Mouse (Mus musculus) liver, postnatal 0 days (tissue): Measurements from ENCODE around the gene Hoxc12. TPM values are rescaled to one million over a fixed set of nuclear protein-coding genes. Genes with fewer than 3 reads are reported as not detected.

Experiments used
- ATAC-seq: fragments of 200-750 bp; cut with Nextera tagmentation; 2 replicates; pipeline ENCODE4 v1.8.0; 2017; ENCODE audit warnings: mild to moderate bottlenecking, moderate library complexity
- DNase-seq: peaks from one replicate; pipeline ENCODE4 v3.0.0-alpha.2; 2016
- H3K27ac ChIP-seq: fragments of 300-500 bp; sonication (generic); 2 replicates; pipeline ENCODE4 v1.5.1; 2014; ENCODE audit warnings: antibody characterized with exemption, moderate library complexity, mild to moderate bottlenecking, low read depth
- H3K27me3 ChIP-seq: fragments of 300-500 bp; sonication (generic); 2 replicates; pipeline ENCODE4 v1.6.1; 2014; ENCODE audit warnings: low read length, control low read depth, mixed read lengths; ENCODE audit not compliant: insufficient read depth
- H3K36me3 ChIP-seq: fragments of 300-500 bp; sonication (generic); replicated peaks from 2 replicates; pipeline ENCODE4 v1.6.1; 2014; ENCODE audit warnings: mild to moderate bottlenecking, control low read depth, low read length, moderate library complexity, mixed read lengths; ENCODE audit not compliant: insufficient read depth
- H3K4me1 ChIP-seq: fragments of 300-500 bp; sonication (generic); 2 replicates; pipeline ENCODE4 v1.6.1; 2014; ENCODE audit warnings: antibody characterized with exemption, mild to moderate bottlenecking, control low read depth; ENCODE audit not compliant: insufficient read depth
- H3K4me2 ChIP-seq: fragments of 300-500 bp; sonication (generic); 2 replicates; pipeline ENCODE4 v1.6.1; 2014; ENCODE audit warnings: low read depth, mild to moderate bottlenecking, low read length, moderate library complexity, mixed read lengths
- H3K4me3 ChIP-seq: fragments of 300-500 bp; sonication (generic); 2 replicates; pipeline ENCODE4 v1.5.1; 2014; ENCODE audit warnings: low read depth, low read length
- H3K9ac ChIP-seq: fragments of 300-500 bp; sonication (generic); replicated peaks from 2 replicates; pipeline ENCODE4 v1.6.1; 2014; ENCODE audit warnings: mild to moderate bottlenecking, moderate library complexity
- H3K9me3 ChIP-seq: fragments of 300-500 bp; sonication (generic); 2 replicates; pipeline ENCODE4 v1.6.1; 2016; ENCODE audit warnings: mild to moderate bottlenecking, control low read depth, low read length, mixed read lengths
- CTCF ChIP-seq: sonication (generic); IDR thresholded peaks from 2 replicates; pipeline ENCODE4 v1.5.1; 2016; ENCODE audit warnings: antibody characterized with exemption, low read depth
- EP300 ChIP-seq: IDR thresholded peaks from 2 replicates; pipeline ENCODE4 v1.6.1; 2016; ENCODE audit warnings: antibody characterized with exemption, low read depth, mild to moderate bottlenecking
- WGBS: fragments of 180-500 bp; shearing (Covaris S2); extraction: QIAGEN DNeasy Blood & Tissue Kit; methylation state at CpG from one replicate; pipeline ENCODE4 v1.1.7; 2014; ENCODE audit not compliant: insufficient replicate concordance; 5-methylcytosine and 5-hydroxymethylcytosine counted together
- polyA plus RNA-seq: library from polyadenylated mRNA; unstranded; fragments of >200 nt; fragmentation: Nextera tagmentation; extraction: Ambion mirVana; gene quantifications from 2 replicates; pipeline ENCODE4 v1.2.1, GENCODE M21; 2015

Hoxc12 gene
- polyA plus RNA-seq, 1 experiment from 2014 or later, result not detected

- H3K4me1 ChIP-seq, result no peaks in the 10 kb centered on the region
- ATAC-seq, result no peak
- WGBS, result 2% methylated on average over 19 of the region's 19 CpGs
Observed at GRCm38 (mm10) chr15:102913038-102913585, 23.4 kb upstream of the Hoxc12 start.

DNA sequence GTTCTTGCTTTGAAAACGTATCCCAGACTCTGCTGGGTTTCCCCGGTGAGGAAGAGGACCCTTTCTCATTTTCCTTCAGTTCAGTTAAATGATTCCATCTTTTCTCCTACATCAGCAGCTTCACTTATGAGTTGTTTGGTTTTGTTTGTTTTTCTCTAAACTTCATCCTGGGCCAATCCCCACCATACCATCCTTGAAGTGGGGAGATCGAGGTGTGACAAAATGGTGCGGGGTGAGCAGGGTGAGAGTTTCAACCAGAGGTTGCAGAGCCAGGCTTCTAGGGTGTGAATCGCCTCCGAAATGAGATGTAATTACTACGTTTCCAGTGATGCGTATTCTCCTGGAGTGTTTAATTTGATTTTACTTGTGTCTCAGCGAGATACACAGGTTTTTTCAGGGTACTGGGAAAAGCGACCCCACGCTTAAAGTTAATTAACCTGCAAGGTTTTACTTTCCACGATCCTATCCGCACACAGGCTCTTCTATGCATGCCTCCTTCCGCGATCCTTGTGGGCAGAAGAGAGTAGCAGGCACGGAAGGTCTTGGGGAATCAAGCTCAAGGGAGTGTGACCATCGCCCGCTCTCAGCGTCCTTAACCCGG is 18.5 kb upstream of the Hoxc12 start:
- no peak overlapping the region for H3K27ac ChIP-seq
- ATAC-seq (no peak), DNase-seq (no peak)
- no peaks in the 10 kb centered on the region for H3K4me1 ChIP-seq
- no peak overlapping the region for H3K4me2 ChIP-seq
- no peak overlapping the region for H3K4me3 ChIP-seq
- 2% methylated on average over 20 of the region's 20 CpGs for WGBS
- no peaks in the 10 kb centered on the region for H3K9me3 ChIP-seq
- no peak for TF ChIP-seq EP300
- TF ChIP-seq CTCF, result no peak
- no peak overlapping the region for H3K9ac ChIP-seq
- peaks cover 90% of the 10 kb centered on the region for H3K27me3 ChIP-seq
- H3K36me3 ChIP-seq, result no peaks in the 10 kb centered on the region

More at GRCm38 (mm10) chr15:102913038-102913585, 23.4 kb upstream of the Hoxc12 start:
- no peaks in the 10 kb centered on the region for H3K9me3 ChIP-seq
- TF ChIP-seq EP300 (no peak), CTCF (no peak)
- no peaks in the 10 kb centered on the region for H3K36me3 ChIP-seq
- H3K27me3 ChIP-seq, result peaks cover 86% of the 10 kb centered on the region
- no peak overlapping the region for H3K4me3 ChIP-seq
- no peak overlapping the region for H3K4me2 ChIP-seq
- H3K9ac ChIP-seq, result no peak overlapping the region
- H3K27ac ChIP-seq, result no peak overlapping the region
- DNase-seq, result no peak

DNA sequence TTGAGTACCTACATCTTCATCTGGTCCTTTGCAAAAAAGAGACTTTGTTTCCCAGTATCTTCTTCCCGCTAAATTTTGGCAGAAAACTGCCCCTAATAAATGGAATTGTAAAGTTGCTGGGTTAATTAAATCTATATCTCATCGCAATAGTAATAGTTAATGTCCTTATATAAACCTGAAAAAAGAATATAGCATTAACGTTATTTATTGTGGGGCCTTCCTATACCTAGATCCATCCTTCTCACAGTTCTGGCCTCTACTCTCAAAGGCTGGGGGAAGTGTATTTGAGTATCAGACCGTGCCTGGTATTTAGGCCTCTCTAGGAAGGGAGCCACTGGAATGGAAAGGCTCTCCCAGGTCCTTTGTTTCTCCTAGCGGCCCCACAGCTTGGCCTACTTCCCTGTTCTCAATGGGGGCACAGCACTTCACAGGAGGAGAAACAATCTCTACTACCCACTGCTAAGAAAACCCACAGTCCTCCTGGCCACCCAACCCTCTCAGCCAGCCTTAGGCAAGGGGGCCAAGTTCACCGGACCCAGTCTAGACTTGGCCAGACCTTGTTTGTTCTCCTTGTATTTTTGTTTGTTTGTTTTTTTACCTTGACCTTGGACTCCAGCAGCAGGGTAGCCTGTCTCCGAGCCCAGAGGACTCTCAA is 17.8 kb upstream of the Hoxc12 start:
- no peak for DNase-seq
- Histone ChIP-seq H3K27ac (no peak overlapping the region), H3K4me3 (no peak overlapping the region), H3K27me3 (peaks cover 85% of the 10 kb centered on the region), H3K9ac (no peak overlapping the region), H3K36me3 (no peaks in the 10 kb centered on the region), H3K4me1 (no peaks in the 10 kb centered on the region), H3K9me3 (no peaks in the 10 kb centered on the region), H3K4me2 (no peak overlapping the region)
- TF ChIP-seq EP300 (no peak), CTCF (no peak)
- ATAC-seq, result no peak
- WGBS, result 4% methylated on average over 7 of the region's 7 CpGs

- no peak for TF ChIP-seq CTCF
- no peaks in the 10 kb centered on the region for H3K4me1 ChIP-seq
- no peak overlapping the region for H3K27ac ChIP-seq
- H3K36me3 ChIP-seq, result no peaks in the 10 kb centered on the region
- no peak overlapping the region for H3K9ac ChIP-seq
- no peaks in the 10 kb centered on the region for H3K9me3 ChIP-seq
- peaks cover 88% of the 10 kb centered on the region for H3K27me3 ChIP-seq
- ATAC-seq (no peak), DNase-seq (no peak)
- H3K4me2 ChIP-seq, result no peak overlapping the region
- H3K4me3 ChIP-seq, result no peak overlapping the region
- WGBS, result 6% methylated on average over 12 of the region's 12 CpGs
Observed at GRCm38 (mm10) chr15:102919336-102920180, 17.0 kb upstream of the Hoxc12 start.

GRCm38 (mm10) chr15:102920619-102921018 is 15.9 kb upstream of the Hoxc12 start:
- Histone ChIP-seq H3K4me3 (no peak overlapping the region), H3K36me3 (no peaks in the 10 kb centered on the region), H3K27me3 (peaks cover 86% of the 10 kb centered on the region), H3K4me1 (no peaks in the 10 kb centered on the region), H3K9ac (no peak overlapping the region), H3K4me2 (no peak overlapping the region), H3K27ac (no peak overlapping the region), H3K9me3 (no peaks in the 10 kb centered on the region)
- TF ChIP-seq EP300 (no peak), CTCF (no peak)
- 4% methylated on average over 20 of the region's 20 CpGs for WGBS
- ATAC-seq, result no peak
- no peak for DNase-seq
